Mouse (Mus musculus): Measurements from ENCODE around the gene Syt6. TPM values are rescaled to one million over a fixed set of nuclear protein-coding genes. Genes with fewer than 3 reads are reported as not detected.
A peak's percentile ranks its signal among the peaks of the same experiment; 100 is the strongest.

Syt6 gene
- polyA plus RNA-seq, 1 experiment from 2014 or later = 9.3 TPM

GRCm38 (mm10) chr3:103573791-103574166, 1.3 kb upstream of the Syt6 start:
- Histone ChIP-seq H3K36me3 (no peaks in the 10 kb centered on the region), H3K9ac (0 out of 2 replicates have a peak overlapping the region, but pooled peaks have one; percentile 52), H3K27me3 (peaks cover 79% of the 10 kb centered on the region), H3K27ac (replicated peaks) (no peak overlapping the region), H3K9me3 (no peaks in the 10 kb centered on the region), H3K4me2 (peak overlapping the region; percentile 49), H3K4me3 (peak overlapping the region; percentile 23), H3K4me1 (replicated peaks) (peaks cover 43% of the 10 kb centered on the region)
- WGBS = under 1% methylated on average over 14 of the region's 14 CpGs
- ATAC-seq (ENCODE audit: low read depth) = 0 out of 2 replicates have a peak, but pooled peaks have one; percentile 15

- Histone ChIP-seq H3K36me3 (no peaks in the 10 kb centered on the region), H3K27me3 (peaks cover 80% of the 10 kb centered on the region), H3K9ac (peak overlapping the region; percentile 82; the same call in 1 of the 2 replicates), H3K4me1 (replicated peaks) (peaks cover 49% of the 10 kb centered on the region), H3K4me2 (peak overlapping the region; percentile 91), H3K27ac (replicated peaks) (no peak overlapping the region), H3K9me3 (no peaks in the 10 kb centered on the region), H3K4me3 (peak overlapping the region; percentile 58)
- 5% methylated on average over 22 of the region's 22 CpGs for WGBS
- no peak for ATAC-seq (ENCODE audit: low read depth)
Observed at GRCm38 (mm10) chr3:103574566-103575155, 370 bp upstream of the Syt6 start.

- Histone ChIP-seq H3K9ac (peak overlapping the region; percentile 82), H3K4me1 (replicated peaks) (peaks cover 63% of the 10 kb centered on the region), H3K9me3 (no peaks in the 10 kb centered on the region), H3K4me3 (peak overlapping the region; percentile 58), H3K27me3 (peaks cover 70% of the 10 kb centered on the region), H3K4me2 (peak overlapping the region; percentile 91), H3K36me3 (no peaks in the 10 kb centered on the region), H3K27ac (replicated peaks) (no peak overlapping the region)
- peak; percentile 41 for ATAC-seq (ENCODE audit: low read depth)
- WGBS = under 1% methylated on average over 69 of the region's 69 CpGs
Observed at GRCm38 (mm10) chr3:103575893-103576641, 1.0 kb downstream of the Syt6 start.

GRCm38 (mm10) chr3:103587136-103587535, 12.1 kb downstream of the Syt6 start:
- H3K9me3 ChIP-seq = no peaks in the 10 kb centered on the region
- ATAC-seq (ENCODE audit: low read depth) = no peak
- no peak overlapping the region for H3K9ac ChIP-seq
- H3K4me1 ChIP-seq (replicated peaks) = peaks cover 6% of the 10 kb centered on the region; the same call in 1 of the 2 replicates
- H3K36me3 ChIP-seq = no peaks in the 10 kb centered on the region
- no peak overlapping the region for H3K27ac ChIP-seq (replicated peaks)
- H3K27me3 ChIP-seq = no peaks in the 10 kb centered on the region
- H3K4me2 ChIP-seq = no peak overlapping the region
- 88% methylated on average over 17 of the region's 17 CpGs for WGBS
- no peak overlapping the region for H3K4me3 ChIP-seq

- no peaks in the 10 kb centered on the region for H3K9me3 ChIP-seq
- no peak overlapping the region for H3K27ac ChIP-seq (replicated peaks)
- no peak overlapping the region for H3K4me2 ChIP-seq
- WGBS = 89% methylated on average over 5 of the region's 5 CpGs
- H3K36me3 ChIP-seq = no peaks in the 10 kb centered on the region
- H3K4me3 ChIP-seq = no peak overlapping the region
- peaks cover under 1% of the 10 kb centered on the region; the same call in 1 of the 2 replicates for H3K4me1 ChIP-seq (replicated peaks)
- H3K9ac ChIP-seq = no peak overlapping the region
- no peak for ATAC-seq (ENCODE audit: low read depth)
- H3K27me3 ChIP-seq = no peaks in the 10 kb centered on the region
Observed at GRCm38 (mm10) chr3:103587672-103588071, 12.6 kb downstream of the Syt6 start.

GRCm38 (mm10) chr3:103589636-103590035, 14.6 kb downstream of the Syt6 start:
- H3K9ac ChIP-seq = no peak overlapping the region

GRCm38 (mm10) chr3:103592636-103593035, 17.6 kb downstream of the Syt6 start:
- no peak for ATAC-seq (ENCODE audit: low read depth)
- Histone ChIP-seq H3K9me3 (no peaks in the 10 kb centered on the region), H3K27me3 (no peaks in the 10 kb centered on the region), H3K4me3 (no peak overlapping the region), H3K4me1 (replicated peaks) (no peaks in the 10 kb centered on the region), H3K27ac (replicated peaks) (no peak overlapping the region), H3K9ac (no peak overlapping the region), H3K4me2 (no peak overlapping the region), H3K36me3 (no peaks in the 10 kb centered on the region)
- 83% methylated on average over 5 of the region's 5 CpGs for WGBS

More at GRCm38 (mm10) chr3:103589636-103590035, 14.6 kb downstream of the Syt6 start:
- Histone ChIP-seq H3K36me3 (no peaks in the 10 kb centered on the region), H3K27me3 (no peaks in the 10 kb centered on the region), H3K9me3 (no peaks in the 10 kb centered on the region), H3K4me1 (replicated peaks) (no peaks in the 10 kb centered on the region), H3K27ac (replicated peaks) (no peak overlapping the region), H3K4me3 (no peak overlapping the region), H3K4me2 (no peak overlapping the region)
- 71% methylated on average over 5 of the region's 5 CpGs for WGBS
- no peak for ATAC-seq (ENCODE audit: low read depth)

- WGBS = 85% methylated on average over 5 of the region's 5 CpGs
- Histone ChIP-seq H3K9ac (no peak overlapping the region), H3K27me3 (no peaks in the 10 kb centered on the region), H3K4me1 (replicated peaks) (no peaks in the 10 kb centered on the region), H3K4me3 (no peak overlapping the region), H3K27ac (replicated peaks) (no peak overlapping the region), H3K4me2 (no peak overlapping the region), H3K36me3 (no peaks in the 10 kb centered on the region), H3K9me3 (no peaks in the 10 kb centered on the region)
- ATAC-seq (ENCODE audit: low read depth) = no peak
Observed at GRCm38 (mm10) chr3:103593631-103594030, 18.6 kb downstream of the Syt6 start.

GRCm38 (mm10) chr3:103595271-103595810, 20.3 kb downstream of the Syt6 start:
- Histone ChIP-seq H3K27me3 (no peaks in the 10 kb centered on the region), H3K4me2 (no peak overlapping the region), H3K9me3 (no peaks in the 10 kb centered on the region), H3K4me3 (no peak overlapping the region), H3K4me1 (replicated peaks) (no peaks in the 10 kb centered on the region), H3K36me3 (no peaks in the 10 kb centered on the region), H3K27ac (replicated peaks) (no peak overlapping the region), H3K9ac (no peak overlapping the region)
- WGBS = 79% methylated on average over 7 of the region's 7 CpGs
- no peak for ATAC-seq (ENCODE audit: low read depth)

- no peak overlapping the region for H3K27ac ChIP-seq (replicated peaks)
- no peaks in the 10 kb centered on the region for H3K9me3 ChIP-seq
- H3K4me3 ChIP-seq = no peak overlapping the region
- ATAC-seq (ENCODE audit: low read depth) = no peak
- H3K9ac ChIP-seq = no peak overlapping the region
- H3K4me1 ChIP-seq (replicated peaks) = peaks cover 6% of the 10 kb centered on the region; the same call in 1 of the 2 replicates
- WGBS = 58% methylated on average over 4 of the region's 4 CpGs
- H3K27me3 ChIP-seq = no peaks in the 10 kb centered on the region
- H3K36me3 ChIP-seq = no peaks in the 10 kb centered on the region
- H3K4me2 ChIP-seq = no peak overlapping the region
Observed at GRCm38 (mm10) chr3:103597586-103597985, 22.6 kb downstream of the Syt6 start.

- peaks cover 6% of the 10 kb centered on the region; the same call in 1 of the 2 replicates for H3K4me1 ChIP-seq (replicated peaks)
- H3K9ac ChIP-seq = no peak overlapping the region
Observed at GRCm38 (mm10) chr3:103601011-103601410, 26.0 kb downstream of the Syt6 start.

GRCm38 (mm10) chr3:103601561-103601960, 26.5 kb downstream of the Syt6 start:
- ATAC-seq (ENCODE audit: low read depth) = no peak
- 82% methylated on average over 1 of the region's 1 CpGs for WGBS
- Histone ChIP-seq H3K4me3 (no peak overlapping the region), H3K4me2 (no peak overlapping the region), H3K4me1 (replicated peaks) (peaks cover 11% of the 10 kb centered on the region), H3K27ac (replicated peaks) (no peak overlapping the region), H3K27me3 (no peaks in the 10 kb centered on the region), H3K9me3 (no peaks in the 10 kb centered on the region), H3K36me3 (no peaks in the 10 kb centered on the region), H3K9ac (no peak overlapping the region)

More at GRCm38 (mm10) chr3:103601011-103601410, 26.0 kb downstream of the Syt6 start:
- H3K27ac ChIP-seq (replicated peaks) = no peak overlapping the region
- 48% methylated on average over 7 of the region's 7 CpGs for WGBS
- H3K4me3 ChIP-seq = no peak overlapping the region
- H3K27me3 ChIP-seq = no peaks in the 10 kb centered on the region
- H3K9me3 ChIP-seq = no peaks in the 10 kb centered on the region
- H3K4me2 ChIP-seq = no peak overlapping the region
- H3K36me3 ChIP-seq = no peaks in the 10 kb centered on the region
- ATAC-seq (ENCODE audit: low read depth) = no peak
